Mouse (Mus musculus): ENCODE data around the gene Ranbp1.
A peak's percentile ranks its signal among the peaks of the same experiment; 100 is the strongest.

Ranbp1 gene

DNA sequence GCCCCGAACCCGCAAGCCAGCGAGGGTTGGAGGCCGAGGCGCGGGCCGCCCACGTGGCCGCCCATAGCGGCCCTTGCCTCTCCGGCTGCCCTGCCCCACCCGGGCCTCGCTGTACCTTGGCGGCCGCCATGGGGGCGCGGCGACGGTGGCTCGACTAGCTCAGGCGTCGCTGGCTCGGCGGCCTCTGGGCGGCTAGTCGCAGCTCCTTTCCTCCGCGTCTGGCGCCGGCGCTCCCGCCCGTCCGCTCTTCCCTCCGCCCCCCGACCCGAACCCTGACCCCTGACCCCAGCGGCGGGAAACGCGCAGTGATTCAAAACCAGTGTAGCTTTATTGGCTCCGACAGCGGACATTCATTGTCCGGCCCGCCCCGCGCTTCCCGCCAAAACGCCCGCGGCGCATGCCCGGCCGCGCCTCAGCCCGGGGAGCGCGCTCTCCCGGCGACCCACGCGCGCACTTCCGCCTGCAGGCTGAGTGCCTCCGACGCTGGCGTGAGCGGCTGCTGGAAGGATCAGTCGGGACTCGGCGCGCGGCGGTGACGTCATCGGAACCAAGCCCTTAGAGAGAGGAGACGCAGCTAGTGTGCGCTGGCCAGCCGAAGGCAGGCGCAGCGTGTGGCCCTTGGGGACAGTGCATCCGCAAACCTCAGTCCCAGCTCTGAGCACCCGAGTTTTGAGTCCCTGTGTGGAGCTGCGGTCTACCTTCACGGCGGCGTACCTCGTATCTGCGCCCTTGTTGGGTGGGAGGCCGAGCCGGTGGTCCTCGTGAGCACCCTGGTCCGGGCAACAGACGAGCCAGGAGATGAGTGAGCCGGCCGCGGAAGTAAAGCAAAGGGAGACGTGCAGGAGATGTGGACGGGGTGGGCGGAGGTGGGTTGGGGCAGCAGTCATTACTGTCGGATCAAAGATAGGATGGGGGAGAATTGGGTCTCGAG, at the start of gene Ranbp1, which contains the start of gene Trmt2a:
Gene Ranbp1 (minus strand): TSS at position 300 of the 931 bp plus-strand sequence.
Gene Trmt2a (plus strand): TSS at position 247 of the 931 bp plus-strand sequence.
- peak; percentile 100 for DNase-seq (ENCODE audit: low read depth, low spot score)

DNA sequence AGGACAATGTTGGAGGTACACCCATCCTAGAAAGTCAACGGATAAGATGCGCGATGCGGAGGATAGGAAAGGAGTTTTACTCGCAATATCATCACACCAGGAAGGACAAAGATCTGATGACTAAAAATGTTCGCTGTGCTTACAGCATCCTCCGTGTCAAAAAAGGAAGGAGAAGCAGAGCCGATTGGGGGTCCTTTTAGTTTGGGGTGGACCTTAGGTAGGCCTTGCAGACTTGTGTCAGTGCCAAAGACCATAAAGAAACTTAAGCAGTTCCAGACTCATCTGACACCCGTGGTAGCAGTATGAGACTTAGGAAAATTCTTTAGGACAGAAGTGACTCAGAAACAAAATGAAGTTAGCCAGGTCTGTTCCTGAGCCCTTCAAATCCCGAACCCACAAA, 41.1 kb upstream of the Ranbp1 start:
- peak; percentile 25 for DNase-seq (ENCODE audit: low read depth, low spot score)

DNA sequence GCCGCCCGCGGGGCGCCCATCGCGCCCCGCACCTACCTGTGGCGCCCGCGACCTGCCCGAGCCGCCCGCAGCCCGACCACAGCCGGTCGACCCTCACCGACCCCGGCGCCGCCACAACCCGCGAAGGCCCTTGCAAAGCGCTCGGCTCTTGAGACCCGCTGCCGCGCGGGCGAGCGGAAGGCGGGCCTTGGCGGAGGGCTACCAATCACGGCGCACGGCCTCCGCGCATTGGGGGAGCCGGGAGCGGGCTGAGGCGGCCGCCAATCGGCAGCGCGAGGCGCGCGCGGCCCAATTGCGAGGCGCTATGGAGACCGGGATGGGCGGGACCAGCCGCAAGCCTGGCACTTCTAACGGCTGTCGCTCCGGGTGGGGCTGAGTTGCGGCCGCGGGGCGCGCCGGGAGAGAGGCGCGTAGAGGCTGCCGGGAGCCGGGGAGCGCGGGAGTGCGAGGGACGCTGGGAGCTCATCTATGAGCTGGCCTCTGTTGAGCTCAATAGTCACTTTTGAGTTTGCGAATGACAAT, 40.6 kb upstream of the Ranbp1 start, which contains the start of gene Dgcr8:
Gene Dgcr8 (minus strand): TSS at position 180 of the 522 bp plus-strand sequence.
- peak; percentile 97 for DNase-seq (ENCODE audit: low read depth, low spot score)

DNA sequence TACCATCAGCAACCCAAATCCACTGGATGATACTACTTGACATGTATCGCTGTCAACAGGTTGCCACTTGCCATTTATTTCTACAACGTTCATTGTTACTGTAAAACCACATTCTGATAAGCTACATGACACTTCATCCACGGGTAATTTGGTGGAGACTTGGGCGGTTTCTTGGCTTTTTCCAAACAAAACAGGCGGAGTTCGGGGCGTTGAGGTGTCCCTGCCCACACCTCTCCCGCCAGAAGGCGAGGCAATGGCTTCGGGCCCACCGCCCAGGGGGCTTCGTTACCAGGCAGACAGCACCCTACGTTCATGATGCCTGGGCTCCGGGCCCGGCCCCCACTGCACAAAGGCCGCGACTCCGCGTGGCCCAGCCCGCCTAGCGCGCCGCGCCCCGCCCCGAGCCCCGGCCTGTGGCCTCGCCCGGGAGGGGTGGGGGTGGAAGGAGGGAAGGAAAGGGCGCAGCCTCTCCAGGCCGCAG, 40.1 kb upstream of the Ranbp1 start:
- peak; percentile 61 for DNase-seq (ENCODE audit: low read depth, low spot score)

DNA sequence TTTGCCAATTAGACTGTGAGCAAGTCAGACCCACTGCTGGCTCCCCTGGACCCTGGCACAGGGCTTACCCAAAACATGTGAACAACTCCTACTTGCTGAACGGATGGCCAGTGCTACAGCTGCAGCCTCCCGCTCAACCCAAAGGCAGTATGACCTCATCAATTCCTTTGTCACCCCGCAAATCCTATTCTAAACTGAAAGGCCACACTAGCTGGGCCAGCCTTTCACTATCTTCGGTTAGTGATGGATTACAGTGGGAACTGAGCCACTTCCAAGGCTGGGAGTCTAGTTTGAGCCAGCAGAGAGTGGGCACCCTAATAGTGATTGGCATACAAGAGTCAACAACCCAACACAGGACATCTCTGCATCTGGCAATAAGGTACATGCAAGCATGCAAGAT, 39.6 kb upstream of the Ranbp1 start:
- no peak for DNase-seq (ENCODE audit: low read depth, low spot score)

DNA sequence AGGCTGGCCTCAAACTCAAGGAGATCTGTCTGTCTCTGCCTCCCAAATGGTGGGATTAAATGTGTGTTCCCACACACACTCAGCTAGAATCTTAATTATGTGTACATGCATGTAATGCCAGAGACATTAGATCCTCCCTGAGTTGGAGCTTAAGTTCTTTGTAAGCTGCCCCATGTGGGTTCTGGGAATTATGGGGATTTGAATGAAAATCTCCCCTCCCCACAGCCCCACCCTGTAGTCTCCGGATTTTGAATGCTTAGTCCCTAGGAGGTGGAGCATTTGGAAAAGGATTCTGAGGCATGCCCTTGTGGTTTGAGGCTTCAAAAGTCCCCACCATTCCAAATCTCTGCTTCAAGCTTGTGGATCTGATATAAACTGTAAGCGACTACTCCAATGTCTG, 26.6 kb upstream of the Ranbp1 start:
- DNase-seq (ENCODE audit: low read depth, low spot score) = no peak

DNA sequence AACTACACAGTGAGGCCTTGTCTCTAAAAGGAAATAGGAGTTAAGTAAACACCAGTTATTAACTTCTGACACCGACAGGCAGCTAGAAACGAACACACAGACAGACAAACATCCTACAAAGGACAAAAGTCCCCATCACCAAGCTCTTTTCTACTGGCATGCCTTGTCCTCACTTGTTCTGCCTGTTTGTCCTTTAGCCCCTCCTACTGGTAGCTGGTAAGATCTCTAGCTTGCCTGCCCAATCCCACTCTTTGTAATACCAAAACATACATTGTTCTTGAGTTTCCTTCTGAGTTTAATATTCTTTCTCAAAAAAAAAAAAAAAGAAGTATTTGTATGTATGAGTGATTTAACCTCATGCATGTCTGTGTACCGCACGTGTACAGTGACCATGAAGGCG, 19.6 kb upstream of the Ranbp1 start:
- DNase-seq (ENCODE audit: low read depth, low spot score) = peak; percentile 63

DNA sequence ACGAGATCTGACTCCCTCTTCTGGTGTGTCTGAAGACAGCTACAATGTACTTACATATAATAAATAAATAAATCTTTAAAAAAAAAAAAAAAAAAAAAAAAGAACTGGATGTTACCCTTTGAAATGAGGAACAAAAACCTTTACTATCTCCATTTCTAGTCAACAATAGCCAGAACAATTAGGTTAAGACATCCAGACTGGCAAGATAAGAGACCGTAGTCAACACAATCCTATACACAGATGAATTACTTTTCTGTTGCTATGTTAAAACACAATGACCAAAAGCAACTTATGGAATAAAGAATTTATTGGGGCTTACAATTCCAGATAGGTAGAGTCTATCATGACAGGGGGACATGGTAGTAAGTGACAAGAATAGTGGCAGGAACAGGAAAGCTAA, 16.5 kb upstream of the Ranbp1 start:
- DNase-seq (ENCODE audit: low read depth, low spot score) = no peak

DNA sequence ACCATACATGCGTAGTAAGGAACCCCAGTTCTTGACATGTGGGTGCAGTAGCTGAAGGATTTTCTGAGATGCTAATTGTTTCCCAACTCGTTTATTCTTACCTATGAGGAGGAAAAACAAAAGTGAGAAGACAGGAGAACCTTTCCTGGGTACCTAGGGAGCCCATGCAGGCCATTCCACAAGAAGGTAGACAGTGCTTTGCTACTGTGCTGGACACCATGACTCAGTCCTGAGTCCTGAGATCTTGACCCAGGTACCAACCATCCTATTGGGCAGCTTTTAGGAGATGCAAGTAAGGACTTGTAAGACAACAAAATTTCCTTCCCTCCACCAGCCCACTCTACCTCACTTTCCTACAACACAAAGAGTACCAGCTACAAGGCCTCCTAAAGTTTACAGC, 9.7 kb upstream of the Ranbp1 start, which contains the start of gene Gm49776:
Gene Gm49776 (minus strand): TSS at position 101 of the 400 bp plus-strand sequence.
- DNase-seq (ENCODE audit: low read depth, low spot score) = no peak

DNA sequence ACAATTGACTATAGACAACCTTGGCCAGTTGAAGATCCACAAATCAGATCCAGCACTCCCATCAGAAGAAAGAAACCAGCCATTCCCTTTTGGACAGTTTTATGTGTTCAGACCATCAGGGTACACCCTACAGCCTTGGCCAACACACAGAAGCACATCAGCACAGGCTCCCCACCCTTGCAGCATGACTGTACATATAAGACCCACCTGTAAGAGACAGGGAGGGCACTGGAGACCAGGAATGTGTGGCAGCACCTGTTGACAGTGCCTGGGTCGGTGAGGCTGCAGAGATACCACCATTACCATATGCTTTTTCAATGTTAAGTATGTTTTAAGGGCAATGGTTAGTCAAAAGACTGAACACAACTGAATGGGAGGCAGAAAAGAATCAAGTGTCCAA, 5.3 kb upstream of the Ranbp1 start:
- DNase-seq (ENCODE audit: low read depth, low spot score) = no peak

DNA sequence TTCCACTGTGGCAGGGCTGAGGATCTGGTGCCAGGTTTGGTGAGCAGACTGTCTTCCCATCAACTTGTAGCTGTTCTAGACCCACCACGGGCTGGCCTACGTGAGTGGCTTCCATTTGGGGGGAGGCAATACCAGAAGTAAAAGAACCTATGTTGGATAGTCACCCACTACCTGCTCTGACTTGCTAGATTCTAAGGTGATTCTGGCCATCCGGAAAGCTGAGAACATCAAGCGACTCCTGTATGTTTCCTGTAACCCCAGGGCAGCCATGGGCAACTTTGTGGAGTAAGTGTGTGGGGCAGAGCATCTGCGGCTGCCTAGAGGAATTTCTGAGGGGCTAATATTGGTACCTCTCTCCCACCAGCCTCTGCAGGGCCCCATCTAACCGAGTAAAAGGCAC, 4.2 kb upstream of the Ranbp1 start:
- DNase-seq (ENCODE audit: low read depth, low spot score) = no peak

DNA sequence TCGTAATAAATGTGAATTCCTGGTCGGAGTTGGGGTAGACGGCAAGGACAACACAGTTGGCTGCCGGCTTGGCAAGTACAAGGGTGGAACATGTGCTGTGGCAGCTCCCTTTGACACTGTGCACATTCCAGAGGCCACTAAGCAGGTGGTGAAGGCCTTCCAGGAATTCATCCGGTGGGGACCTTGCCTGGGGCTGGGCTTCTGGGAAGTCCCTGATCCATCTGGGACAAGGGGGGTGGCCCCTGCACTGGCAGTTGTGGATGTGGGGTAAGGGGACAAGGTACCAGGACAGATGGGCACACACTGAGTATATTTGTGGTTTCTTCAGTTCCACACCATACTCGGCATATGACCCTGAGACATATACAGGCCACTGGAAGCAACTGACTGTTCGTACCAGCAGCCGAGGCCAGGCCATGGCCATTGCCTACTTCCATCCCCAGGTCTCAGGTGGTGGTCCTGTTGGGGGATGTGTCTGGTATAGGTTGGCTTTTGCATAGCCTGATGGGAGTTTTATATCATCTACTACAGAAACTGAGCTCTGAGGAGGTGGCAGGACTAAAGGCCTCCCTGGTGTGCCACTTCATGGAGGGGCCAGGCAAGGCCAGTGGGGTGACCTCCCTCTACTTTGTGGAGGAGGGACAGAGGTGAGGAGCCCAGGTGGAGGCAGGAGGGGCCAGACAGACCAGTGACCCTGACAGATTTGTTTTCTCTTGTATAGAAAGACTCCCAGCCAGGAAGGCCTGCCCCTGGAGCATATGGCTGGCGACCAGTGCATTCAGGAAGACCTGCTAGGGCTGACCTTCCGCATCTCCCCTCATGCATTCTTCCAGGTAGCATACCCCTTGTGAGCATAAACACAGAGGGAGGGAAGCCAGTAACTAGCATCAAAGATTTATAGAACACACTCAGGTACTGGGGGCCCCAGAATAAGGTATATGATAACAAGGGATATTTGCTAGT, 2.6 kb upstream of the Ranbp1 start:
- no peak for DNase-seq (ENCODE audit: low read depth, low spot score)

DNA sequence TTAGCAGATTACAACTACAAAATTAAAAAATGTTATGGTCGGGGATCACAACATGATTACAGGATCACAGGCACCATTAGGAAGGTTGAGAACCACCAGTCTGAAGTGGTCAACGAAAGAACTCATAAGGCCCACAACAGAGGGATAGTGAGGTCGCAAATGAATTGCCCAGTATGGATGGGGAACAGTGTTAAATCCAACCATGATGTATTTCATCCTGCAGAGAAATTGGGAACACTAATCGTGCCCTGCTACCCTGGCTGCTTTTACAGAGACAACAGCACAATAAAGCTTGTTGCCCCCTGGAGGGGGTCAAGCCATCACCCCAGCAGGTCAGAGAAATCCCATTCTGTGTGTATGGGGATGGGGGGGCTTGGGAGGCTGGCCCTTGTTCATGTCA, 1.7 kb upstream of the Ranbp1 start:
- peak; percentile 35 for DNase-seq (ENCODE audit: low read depth, low spot score)

DNA sequence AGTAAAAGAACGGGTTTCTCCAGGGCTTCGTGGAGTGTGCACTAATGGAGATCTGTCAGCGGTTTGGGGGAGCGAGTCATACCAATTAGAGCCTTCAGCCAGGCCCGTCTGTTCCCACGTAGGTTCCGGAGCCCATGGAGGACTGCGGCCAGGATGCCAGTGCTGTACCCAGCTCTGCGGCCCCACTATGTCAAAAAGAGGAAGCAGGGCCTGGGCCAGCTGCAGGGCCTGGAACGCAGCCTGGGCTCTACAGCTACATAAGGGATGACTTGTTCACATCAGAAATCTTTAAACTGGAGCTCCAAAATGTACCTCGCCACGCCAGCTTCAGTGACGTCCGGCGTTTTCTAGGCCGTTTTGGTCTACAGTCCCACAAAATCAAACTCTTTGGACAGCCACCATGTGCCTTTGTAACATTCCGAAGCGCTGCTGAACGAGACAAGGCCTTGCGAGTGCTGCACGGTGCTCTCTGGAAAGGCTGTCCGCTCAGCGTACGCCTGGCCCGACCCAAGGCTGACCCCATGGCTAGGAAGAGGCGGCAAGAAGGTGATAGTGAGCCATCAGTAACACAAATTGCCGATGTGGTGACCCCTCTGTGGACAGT, 934 bp upstream of the Ranbp1 start:
- DNase-seq (ENCODE audit: low read depth, low spot score) = peak; percentile 67

DNA sequence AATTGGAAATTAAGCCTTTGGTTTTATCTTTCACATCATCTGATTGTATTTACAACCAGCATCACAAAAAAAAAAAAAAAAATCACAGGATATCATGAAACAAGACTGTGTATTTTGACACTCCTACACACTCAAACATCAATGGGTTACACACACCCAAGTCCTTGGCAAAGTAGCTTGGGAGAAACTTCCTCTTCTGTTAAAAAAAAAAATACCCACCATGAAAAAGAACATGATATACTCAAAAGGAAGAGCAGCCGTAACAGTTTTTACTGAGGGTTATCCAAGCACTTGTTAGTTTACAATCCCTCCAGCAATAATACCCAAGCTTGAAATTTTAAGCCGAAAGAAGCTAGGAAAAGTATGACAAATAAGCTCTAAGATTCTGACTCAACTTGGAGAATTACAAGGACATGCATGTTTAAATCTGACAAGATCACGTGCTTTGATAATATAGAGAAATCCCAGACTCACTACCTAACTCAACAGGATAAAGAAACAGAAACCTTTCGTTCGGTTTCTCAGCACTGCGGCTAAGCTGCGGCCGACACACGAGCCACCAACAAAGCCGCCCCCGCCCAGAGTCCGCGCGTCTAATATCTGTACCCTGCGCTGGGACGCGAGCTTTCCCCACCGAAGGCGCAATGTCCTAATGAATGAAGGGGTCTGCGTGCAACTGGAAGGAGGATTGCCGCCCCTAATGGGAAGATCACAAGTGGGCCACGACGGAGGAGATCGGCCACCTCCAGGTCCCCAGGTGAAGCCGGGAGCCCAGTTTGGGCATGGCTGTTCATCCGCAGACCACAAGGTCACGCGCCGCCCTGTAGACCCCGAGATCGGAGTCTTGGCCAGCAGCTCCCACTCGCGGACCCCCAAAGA, 772 bp downstream of the Ranbp1 start:
- peak; percentile 55 for DNase-seq (ENCODE audit: low read depth, low spot score)

DNA sequence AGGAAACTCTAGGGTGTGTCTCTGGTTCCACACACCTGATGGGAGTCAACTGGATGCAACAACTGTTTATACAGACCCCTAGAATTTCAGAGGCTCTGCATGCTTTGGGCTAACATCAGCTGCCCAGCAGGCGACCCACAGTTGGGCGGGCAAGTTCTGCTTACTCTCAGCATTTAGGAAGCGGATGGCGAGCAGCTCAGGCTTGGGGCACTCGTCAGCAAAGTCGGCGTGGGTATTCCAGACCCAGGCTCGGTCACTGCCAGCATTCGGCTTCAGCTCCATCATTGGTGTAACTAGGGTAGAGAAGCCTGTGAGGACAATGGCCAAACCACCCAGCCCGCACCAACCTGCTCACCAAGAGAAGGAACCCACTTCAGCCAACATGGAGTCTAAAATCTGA, 7.0 kb downstream of the Ranbp1 start:
- no peak for DNase-seq (ENCODE audit: low read depth, low spot score)

DNA sequence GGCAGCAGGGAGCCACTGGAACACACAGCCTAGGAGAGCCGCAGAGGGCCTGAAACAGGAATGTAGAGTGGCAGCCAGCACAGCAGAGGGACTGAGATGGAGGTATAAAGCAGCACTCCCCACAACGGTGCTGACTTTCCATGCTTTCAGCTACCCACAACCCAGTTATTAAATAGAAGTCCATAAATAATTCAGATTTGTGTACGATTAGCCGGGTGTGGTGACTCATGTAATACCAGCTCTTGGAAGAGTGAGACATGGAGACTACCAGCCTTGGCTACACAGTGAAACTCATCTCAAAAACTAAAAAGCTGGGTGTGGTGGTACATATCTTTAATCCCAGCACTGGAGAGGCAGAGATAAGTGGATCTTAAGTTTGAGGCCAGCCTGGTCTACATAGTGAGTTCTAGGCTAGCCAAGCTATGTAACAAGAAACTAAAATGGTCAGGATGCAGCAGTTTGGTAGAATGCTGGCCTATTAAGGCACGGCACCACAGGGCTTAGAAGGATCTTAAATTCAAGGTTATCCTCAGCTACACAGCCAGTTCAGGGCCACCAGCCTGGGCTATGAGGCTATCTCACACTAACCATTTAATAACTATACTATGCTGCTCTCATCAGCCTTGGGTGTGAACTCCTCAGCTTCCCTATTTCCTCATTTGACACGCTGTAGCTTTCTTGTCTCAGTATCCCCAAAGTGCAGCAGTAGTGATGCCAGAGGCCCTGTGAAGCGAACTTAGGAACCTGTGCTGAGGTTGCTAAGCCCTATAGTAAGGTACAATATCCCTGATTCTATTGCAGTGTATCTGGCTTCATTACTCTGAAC, 11.6 kb downstream of the Ranbp1 start:
- peak; percentile 59 for DNase-seq (ENCODE audit: low read depth, low spot score)

DNA sequence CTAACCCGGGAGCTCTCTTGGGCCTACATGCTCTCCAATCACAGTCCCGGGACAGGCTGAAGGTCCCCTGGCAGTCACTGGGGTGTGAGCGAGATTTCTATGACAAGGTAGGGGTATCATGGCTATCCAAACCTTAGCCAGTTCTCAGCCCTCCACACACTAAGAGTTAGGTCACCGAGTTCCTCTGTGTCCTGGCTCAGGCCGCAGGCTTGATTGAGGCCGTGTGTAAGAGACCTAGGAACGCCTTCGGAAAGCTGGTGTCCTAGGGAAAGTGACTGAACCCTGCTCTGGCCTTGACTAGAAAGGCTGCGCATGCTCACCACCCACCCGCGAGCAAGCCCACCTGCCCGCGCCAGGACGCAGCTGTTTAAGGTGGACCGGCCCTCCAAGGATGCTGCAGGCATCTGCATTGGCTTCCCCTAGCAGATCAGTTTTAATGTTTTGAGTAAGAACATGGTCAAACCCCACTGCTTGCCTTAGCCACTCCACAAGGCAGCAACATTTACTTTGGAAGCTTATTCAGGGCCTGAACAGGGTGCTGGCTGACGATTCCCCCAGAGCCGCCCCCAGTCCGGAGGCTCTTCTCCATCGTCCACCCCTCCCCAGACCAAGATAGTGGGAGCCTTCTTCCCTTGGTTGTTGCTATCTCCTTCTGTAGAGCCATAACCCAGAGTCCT, 13.0 kb downstream of the Ranbp1 start:
- peak; percentile 68 for DNase-seq (ENCODE audit: low read depth, low spot score)

Measured in 3T3-L1 (cell line).